Mouse (Mus musculus) E14TG2a.4 (cell line): ENCODE data around the gene Sox15.

Experiments used
- CTCF ChIP-seq: conservative IDR thresholded peaks from 2 replicates; pipeline ENCODE4 v1.5.1; 2014; ENCODE audit warnings: low read length
- NANOG ChIP-seq: IDR thresholded peaks from 2 replicates; pipeline ENCODE4 v1.6.1; 2014; ENCODE audit warnings: borderline replicate concordance, low read length, mixed read lengths
- POU5F1 ChIP-seq: IDR thresholded peaks from 2 replicates; pipeline ENCODE4 v1.6.1; 2014; ENCODE audit warnings: low read length, borderline replicate concordance

DNA sequence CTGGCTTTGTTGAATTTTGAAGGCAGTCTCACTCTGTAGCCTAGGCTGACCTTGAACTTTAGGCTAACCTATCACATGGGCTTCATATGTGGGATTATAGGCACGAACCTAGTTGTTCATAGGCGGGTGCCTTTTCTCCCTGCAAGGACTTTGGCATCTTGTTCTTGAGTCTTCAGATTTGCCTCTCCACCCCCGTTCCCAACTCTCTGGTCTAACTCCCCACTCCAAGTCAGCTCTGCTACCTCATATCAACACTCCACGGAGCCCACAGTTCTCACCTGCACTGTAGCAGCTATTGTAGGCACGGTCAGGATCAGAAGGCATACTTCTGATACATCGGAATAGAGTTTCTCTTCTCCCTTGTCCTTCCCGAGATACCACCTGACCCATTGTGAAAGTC is 28.5 kb downstream of the Sox15 start:
- TF ChIP-seq CTCF (no peak), NANOG (no peak), POU5F1 (no peak)
